Mouse (Mus musculus) liver, embryonic 13.5 days (tissue): ENCODE results near the gene Csf2rb. TPM values are rescaled to one million over a fixed set of nuclear protein-coding genes. Genes with fewer than 3 reads are reported as not detected.
"Not testable (repeated sequence)": the region's sequence is repeated elsewhere in the genome, so short reads cannot be mapped to it uniquely, and the experiment has no call there.

ENCODE experiments used
- ATAC-seq: fragments of 200-750 bp; cut with Nextera tagmentation; 2 replicates; pipeline ENCODE4 v1.8.0; 2017; ENCODE audit warnings: low read depth, mild to moderate bottlenecking, moderate number of reproducible peaks, moderate library complexity
- DNase-seq: peaks from one replicate; pipeline ENCODE4 v3.0.0; 2022
- H3K27ac ChIP-seq: fragments of 300-500 bp; sonication (generic); 2 replicates; pipeline ENCODE4 v1.5.1; 2015; ENCODE audit warnings: moderate library complexity, mild to moderate bottlenecking, inconsistent platforms
- H3K27me3 ChIP-seq: fragments of 300-500 bp; sonication (generic); 2 replicates; pipeline ENCODE4 v1.6.1; 2015; ENCODE audit warnings: mild to moderate bottlenecking, inconsistent platforms
- H3K36me3 ChIP-seq: fragments of 300-500 bp; sonication (generic); 2 replicates; pipeline ENCODE4 v1.6.1; 2015; ENCODE audit warnings: mild to moderate bottlenecking, inconsistent platforms
- H3K4me1 ChIP-seq: fragments of 300-500 bp; sonication (generic); replicated peaks from 2 replicates; pipeline ENCODE4 v1.6.1; 2015; ENCODE audit warnings: inconsistent platforms
- H3K4me2 ChIP-seq: fragments of 300-500 bp; sonication (generic); 2 replicates; pipeline ENCODE4 v1.6.1; 2015; ENCODE audit warnings: inconsistent platforms, mild to moderate bottlenecking, moderate library complexity
- H3K4me3 ChIP-seq: fragments of 300-500 bp; sonication (generic); replicated peaks from 2 replicates; pipeline ENCODE4 v1.5.1; 2015; ENCODE audit warnings: mild to moderate bottlenecking, inconsistent platforms
- H3K9ac ChIP-seq: fragments of 300-500 bp; sonication (generic); 2 replicates; pipeline ENCODE4 v1.6.1; 2015; ENCODE audit warnings: mild to moderate bottlenecking, inconsistent platforms
- H3K9me3 ChIP-seq: fragments of 300-500 bp; sonication (generic); replicated peaks from 2 replicates; pipeline ENCODE4 v1.6.1; 2016; ENCODE audit warnings: inconsistent platforms
- WGBS: fragments of 180-500 bp; shearing (Covaris S2); methylation state at CpG from one replicate; pipeline ENCODE4 v1.1.7; 2015; ENCODE audit not compliant: insufficient replicate concordance; 5-methylcytosine and 5-hydroxymethylcytosine counted together
- polyA plus RNA-seq: library from polyadenylated mRNA; unstranded; fragments of >200 nt; fragmentation: Nextera tagmentation; extraction: Ambion mirVana; gene quantifications from 2 replicates; pipeline ENCODE4 v1.2.1, GENCODE M21; 2015

The Csf2rb gene
- polyA plus RNA-seq, 1 experiment from 2014 or later = 3.3 TPM

DNA sequence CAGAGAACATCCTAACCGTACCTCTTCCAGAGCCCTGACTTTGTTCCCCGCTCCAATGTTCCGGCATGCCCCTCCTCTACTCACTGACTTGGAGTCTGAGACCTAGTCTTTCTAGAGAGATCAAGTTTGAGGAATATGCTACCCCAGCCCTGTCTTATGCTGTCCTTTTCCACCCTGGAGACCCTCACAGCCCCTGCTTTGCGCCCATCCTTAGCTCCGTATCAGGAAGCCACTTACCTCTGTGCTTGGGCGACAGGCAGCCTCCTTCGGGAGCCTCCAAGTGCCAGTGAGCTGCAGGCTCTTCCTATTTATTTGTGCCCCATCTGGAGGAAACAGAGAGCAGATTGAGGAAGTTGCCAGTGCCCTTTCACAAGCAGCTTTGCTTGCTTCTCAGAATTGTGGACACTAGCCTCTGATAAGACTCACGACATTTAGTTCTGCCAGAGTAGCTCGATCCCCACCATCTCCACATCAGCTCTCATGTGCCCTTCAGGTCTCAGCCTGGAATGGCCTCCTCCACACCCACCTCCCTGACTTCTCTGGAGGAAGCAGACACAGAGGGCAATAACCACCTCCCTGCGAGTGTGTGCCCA is 20.1 kb upstream of the Csf2rb start, which contains the start of gene Csf2rb2:
TSS of gene Csf2rb2 (minus strand) at position 381 of the 593 bp plus-strand sequence.
- DNase-seq = no peak
- 33% methylated on average over 10 of the region's 10 CpGs for WGBS
- Histone ChIP-seq H3K9ac (no peak within 1 kb of the TSS), H3K4me3 (peak within 1 kb of the TSS; percentile 14; the same call in 1 of the 2 replicates), H3K27ac (no peak within 1 kb of the TSS), H3K36me3 (no peaks in the 10 kb centered on the region), H3K27me3 (peaks cover 17% of the 10 kb centered on the region), H3K4me2 (peak within 1 kb of the TSS; percentile 21; the same call in 1 of the 2 replicates), H3K9me3 (no peaks in the 10 kb centered on the region), H3K4me1 (0 out of 2 replicates have a peak, but pooled peaks cover 3% of the 10 kb centered on the region)
- no peak for ATAC-seq

DNA sequence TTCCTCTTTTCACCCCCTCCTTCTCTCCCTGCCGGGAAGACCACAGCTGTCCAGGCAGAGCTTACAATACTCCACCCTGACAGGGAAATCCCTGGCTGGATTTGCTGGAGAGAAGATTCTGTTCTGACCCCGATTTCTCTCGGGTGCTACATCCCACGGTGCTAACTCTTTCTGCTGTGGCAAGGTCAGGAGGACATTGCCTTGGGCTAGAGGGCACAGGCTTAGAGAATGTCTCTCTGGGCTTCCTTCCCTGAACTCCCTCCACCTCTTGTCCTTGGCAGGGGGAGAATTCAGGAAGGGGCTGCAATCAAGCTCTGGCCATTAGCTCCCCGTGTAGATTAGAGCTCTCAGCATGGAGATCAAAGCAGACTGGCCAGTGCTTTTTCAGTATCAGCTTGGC is 15.7 kb upstream of the Csf2rb start:
- Histone ChIP-seq H3K4me1 (peaks cover 13% of the 10 kb centered on the region), H3K4me2 (no peak overlapping the region), H3K27ac (no peak overlapping the region), H3K4me3 (no peak overlapping the region), H3K27me3 (peaks cover 29% of the 10 kb centered on the region), H3K9ac (no peak overlapping the region), H3K9me3 (no peaks in the 10 kb centered on the region), H3K36me3 (no peaks in the 10 kb centered on the region)
- 20% methylated on average over 5 of the region's 5 CpGs for WGBS
- DNase-seq = no peak
- no peak for ATAC-seq

DNA sequence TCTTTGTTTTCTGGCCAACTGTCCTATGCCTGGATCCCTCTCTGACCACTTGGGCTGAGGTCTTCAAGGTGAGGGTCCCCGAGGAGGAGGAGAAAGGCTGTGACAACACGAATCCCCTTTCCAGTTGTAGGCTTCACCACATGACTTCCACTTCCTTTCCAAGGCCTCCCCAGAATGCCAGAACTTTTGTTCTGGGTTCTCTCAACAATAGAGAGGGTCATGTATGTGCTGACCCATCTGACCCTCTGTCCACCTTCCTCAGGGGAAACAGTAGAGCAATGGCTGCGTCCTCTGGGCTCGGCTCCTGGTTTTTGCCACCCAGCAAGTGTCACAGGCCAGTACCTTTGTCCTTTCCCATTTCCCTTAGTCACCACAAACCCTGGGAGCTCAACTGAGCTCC is 14.6 kb upstream of the Csf2rb start:
- no peak overlapping the region for H3K27ac ChIP-seq
- H3K4me1 ChIP-seq = peaks cover 11% of the 10 kb centered on the region
- H3K9ac ChIP-seq = no peak overlapping the region
- H3K36me3 ChIP-seq = no peaks in the 10 kb centered on the region
- no peak for ATAC-seq
- no peak overlapping the region for H3K4me3 ChIP-seq
- H3K4me2 ChIP-seq = no peak overlapping the region
- WGBS = 50% methylated on average over 4 of the region's 4 CpGs
- peaks cover 26% of the 10 kb centered on the region for H3K27me3 ChIP-seq
- DNase-seq = no peak
- no peaks in the 10 kb centered on the region for H3K9me3 ChIP-seq

DNA sequence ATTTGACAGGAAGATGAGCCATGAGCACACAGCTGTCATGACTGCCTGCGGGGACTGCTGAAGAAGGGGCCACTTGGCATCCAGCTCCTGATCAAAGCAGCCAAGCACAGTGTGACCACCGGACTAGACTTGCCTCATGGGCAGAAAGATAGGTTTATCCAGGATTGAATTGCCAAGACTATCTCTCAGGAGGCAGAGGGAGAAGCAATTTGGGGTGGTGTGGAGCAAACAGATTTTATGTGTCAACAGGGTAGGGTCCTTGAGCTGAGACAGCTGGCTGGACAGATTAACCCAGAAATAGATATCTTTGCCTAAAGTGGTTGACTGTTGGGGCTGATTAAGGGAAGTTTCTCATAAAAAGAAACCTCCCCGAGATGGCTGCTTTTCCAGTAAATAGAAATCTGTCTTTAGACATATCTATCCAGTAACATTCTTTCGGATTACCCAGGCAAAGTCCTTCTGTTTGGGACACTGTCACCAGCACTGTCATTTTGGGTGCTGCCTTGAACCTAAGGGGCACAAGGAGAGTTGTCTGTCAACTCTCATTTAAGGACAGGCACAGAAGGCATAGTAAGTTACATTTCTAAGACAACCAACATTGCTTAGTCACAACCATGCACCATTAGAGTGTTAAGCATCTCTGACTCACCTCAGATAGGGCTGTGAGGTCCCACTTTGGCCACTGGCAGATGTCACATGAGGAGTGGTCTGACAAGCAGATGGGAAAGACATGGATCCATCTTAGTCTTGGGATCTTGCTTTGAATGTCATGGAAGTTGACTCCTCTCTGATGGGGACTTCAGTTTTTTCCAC is 12.9 kb upstream of the Csf2rb start:
- H3K4me2 ChIP-seq, H3K36me3 ChIP-seq, H3K9me3 ChIP-seq, H3K4me3 ChIP-seq, H3K9ac ChIP-seq: not testable (repeated sequence)
- peaks cover 11% of the 10 kb centered on the region for H3K4me1 ChIP-seq
- DNase-seq = peak; percentile 41
- WGBS = 12% methylated on average over 4 of the region's 4 CpGs
- peak; percentile 88 for ATAC-seq
- peaks cover 26% of the 10 kb centered on the region for H3K27me3 ChIP-seq
- peak overlapping the region; percentile 31; the same call in 1 of the 2 replicates for H3K27ac ChIP-seq

DNA sequence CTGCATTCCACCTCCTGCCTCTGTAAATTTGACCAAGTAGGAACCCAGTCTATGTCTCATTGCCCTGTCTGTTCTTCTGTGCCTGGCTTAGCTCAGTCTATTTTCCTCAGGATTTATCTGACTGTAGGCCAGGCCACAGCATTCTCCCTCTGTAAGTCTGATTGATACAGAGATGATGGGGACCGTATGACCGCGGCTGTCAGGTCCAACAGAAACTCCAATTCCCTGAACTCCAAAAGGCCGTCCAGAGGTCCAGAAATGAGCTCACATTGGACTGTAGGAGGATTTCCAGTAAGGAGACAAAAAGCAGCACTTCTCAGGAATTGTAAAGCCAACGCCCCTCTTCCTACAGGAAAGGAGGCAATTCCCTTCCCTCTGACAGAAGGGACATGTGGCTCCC is 11.9 kb upstream of the Csf2rb start:
- not testable (repeated sequence) for DNase-seq, H3K27ac ChIP-seq, H3K4me2 ChIP-seq, H3K9ac ChIP-seq, H3K9me3 ChIP-seq, H3K36me3 ChIP-seq, H3K4me3 ChIP-seq, ATAC-seq
- Histone ChIP-seq H3K4me1 (peaks cover 13% of the 10 kb centered on the region), H3K27me3 (peaks cover 26% of the 10 kb centered on the region)
- WGBS = 69% methylated on average over 5 of the region's 5 CpGs

DNA sequence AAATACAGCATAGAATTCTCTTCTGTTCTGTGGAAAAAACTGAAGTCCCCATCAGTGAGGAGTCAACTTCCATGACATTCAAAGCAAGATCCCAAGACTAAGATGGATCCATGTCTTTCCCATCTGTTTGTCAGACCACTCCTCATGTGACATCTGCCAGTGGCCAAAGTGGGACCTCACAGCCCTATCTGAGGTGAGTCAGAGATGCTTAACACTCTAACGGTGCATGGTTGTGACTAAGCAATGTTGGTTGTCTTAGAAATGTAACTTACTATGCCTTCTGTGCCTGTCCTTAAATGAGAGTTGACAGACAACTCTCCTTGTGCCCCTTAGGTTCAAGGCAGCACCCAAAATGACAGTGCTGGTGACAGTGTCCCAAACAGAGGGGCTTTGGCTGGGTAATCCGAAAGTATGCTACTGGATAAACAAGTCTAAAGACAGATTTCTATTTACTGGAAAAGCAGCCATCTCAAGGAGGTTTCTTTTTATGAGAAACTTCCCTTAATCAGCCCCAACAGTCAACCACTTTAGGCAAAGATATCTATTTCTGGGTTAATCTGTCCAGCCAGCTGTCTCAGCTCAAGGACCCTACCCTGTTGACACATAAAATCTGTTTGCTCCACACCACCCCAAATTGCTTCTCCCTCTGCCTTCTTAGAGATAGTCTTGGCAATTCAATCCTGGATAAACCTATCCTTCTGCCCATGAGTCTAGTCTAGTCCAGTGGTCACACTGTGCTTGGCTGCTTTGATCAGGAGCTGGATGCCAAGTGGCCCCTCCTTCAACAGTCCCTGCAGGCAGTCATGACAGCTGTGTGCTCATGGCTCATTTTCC is 7.0 kb upstream of the Csf2rb start:
- 28% methylated on average over 2 of the region's 2 CpGs for WGBS
- H3K27ac ChIP-seq = peak overlapping the region; percentile 71
- DNase-seq = peak; percentile 24
- peaks cover 15% of the 10 kb centered on the region for H3K4me1 ChIP-seq
- H3K9ac ChIP-seq, H3K36me3 ChIP-seq, H3K9me3 ChIP-seq, H3K4me3 ChIP-seq, H3K4me2 ChIP-seq: not testable (repeated sequence)
- H3K27me3 ChIP-seq = peaks cover 11% of the 10 kb centered on the region; the same call in 1 of the 2 replicates
- peak; percentile 82 for ATAC-seq

DNA sequence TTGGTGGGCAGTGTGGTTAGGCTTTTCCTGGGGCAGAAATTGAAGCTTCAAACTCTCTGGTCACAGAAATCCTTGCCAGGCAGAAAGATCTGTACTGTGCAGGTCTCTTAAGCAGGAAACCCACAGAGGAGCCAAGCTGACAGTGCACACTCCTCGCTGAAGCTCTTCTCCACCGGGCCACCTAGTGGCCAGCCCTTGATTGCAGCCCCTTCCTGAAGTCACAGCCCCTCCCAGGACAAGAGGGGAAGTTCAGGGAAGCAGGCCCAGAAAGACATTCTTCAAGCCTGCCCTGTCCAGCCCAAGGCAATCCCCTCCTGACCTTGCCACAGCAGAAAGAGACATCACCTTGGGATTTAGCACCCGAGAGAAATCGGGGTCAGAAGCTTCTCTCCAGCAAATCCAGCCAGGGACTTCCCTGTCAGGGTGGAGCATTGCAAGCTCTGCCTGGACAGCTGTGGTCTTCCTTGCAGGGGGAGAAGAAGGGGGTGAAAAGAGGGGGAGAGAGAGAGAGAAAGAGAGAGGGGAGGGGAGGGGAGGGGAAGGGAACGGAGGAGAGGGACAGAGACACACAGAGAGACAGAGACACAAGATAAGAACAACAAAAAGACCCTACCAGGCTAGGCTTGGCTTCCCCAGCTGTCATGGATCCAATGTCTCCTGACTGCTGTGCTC is 4.6 kb upstream of the Csf2rb start:
- peak; percentile 54 for ATAC-seq
- no peak overlapping the region for H3K27ac ChIP-seq
- no peak overlapping the region for H3K9ac ChIP-seq
- peaks cover 4% of the 10 kb centered on the region; the same call in 1 of the 2 replicates for H3K27me3 ChIP-seq
- WGBS = 8% methylated on average over 5 of the region's 5 CpGs
- H3K4me3 ChIP-seq = no peak overlapping the region
- peaks cover 26% of the 10 kb centered on the region for H3K4me1 ChIP-seq
- peak; percentile 54 for DNase-seq
- no peak overlapping the region for H3K4me2 ChIP-seq
- H3K36me3 ChIP-seq = no peaks in the 10 kb centered on the region
- H3K9me3 ChIP-seq = no peaks in the 10 kb centered on the region

DNA sequence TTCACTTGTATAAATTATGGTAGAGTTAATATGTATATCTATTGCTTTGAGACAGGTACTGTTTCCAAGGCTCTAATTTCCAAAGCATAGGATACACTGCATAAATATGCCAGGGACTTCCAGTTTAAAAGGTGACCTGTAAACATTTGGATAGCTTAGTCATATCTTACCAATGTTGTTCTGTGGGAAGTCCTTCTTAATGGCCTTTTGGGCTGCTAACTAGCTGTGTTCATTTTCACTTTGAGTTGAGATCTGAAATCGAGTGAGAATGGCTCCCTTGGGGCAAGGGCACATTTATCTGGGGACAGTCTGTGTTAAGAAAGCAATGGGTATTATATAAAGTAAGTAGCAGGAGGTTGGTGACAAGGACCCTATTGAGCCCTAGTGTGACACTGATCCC is 2.2 kb upstream of the Csf2rb start:
- Histone ChIP-seq H3K9ac (no peak overlapping the region), H3K4me1 (peaks cover 24% of the 10 kb centered on the region)
- DNase-seq = no peak

DNA sequence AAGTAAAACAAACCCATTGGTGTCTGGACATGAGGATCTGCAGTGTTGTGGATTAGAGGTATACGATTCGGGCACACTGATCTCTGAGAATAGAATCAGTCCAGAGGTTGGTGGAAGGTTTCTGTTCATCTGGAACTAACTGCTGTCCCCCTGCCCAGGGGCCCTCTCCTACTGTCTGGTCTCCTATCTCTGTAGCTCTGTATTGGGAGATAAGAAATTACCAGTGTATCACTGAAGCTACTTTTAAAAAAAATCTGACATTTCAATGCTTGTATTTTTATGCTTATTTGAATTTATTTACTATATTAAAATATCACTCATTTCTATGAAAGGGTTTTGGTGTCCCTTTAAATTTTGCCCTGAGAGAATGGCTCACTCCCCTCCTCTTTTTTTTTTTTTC is 1.3 kb upstream of the Csf2rb start:
- peaks cover 19% of the 10 kb centered on the region; the same call in 1 of the 2 replicates for H3K4me1 ChIP-seq
- H3K4me2 ChIP-seq = no peak overlapping the region
- no peak overlapping the region for H3K9ac ChIP-seq
- no peaks in the 10 kb centered on the region for H3K36me3 ChIP-seq
- H3K27ac ChIP-seq = no peak overlapping the region
- H3K9me3 ChIP-seq = no peaks in the 10 kb centered on the region
- no peak for DNase-seq
- WGBS = 44% methylated on average over 2 of the region's 2 CpGs
- H3K4me3 ChIP-seq = no peak overlapping the region
- ATAC-seq = no peak
- H3K27me3 ChIP-seq = peaks cover 4% of the 10 kb centered on the region; the same call in 1 of the 2 replicates

More for the DNA sequence above, 2.2 kb upstream of the Csf2rb start:
- peaks cover 4% of the 10 kb centered on the region; the same call in 1 of the 2 replicates for H3K27me3 ChIP-seq
- no peak for ATAC-seq
- 35% methylated on average over 1 of the region's 1 CpGs for WGBS
- H3K9me3 ChIP-seq = no peaks in the 10 kb centered on the region
- H3K27ac ChIP-seq = no peak overlapping the region
- no peaks in the 10 kb centered on the region for H3K36me3 ChIP-seq
- H3K4me2 ChIP-seq = no peak overlapping the region
- no peak overlapping the region for H3K4me3 ChIP-seq

DNA sequence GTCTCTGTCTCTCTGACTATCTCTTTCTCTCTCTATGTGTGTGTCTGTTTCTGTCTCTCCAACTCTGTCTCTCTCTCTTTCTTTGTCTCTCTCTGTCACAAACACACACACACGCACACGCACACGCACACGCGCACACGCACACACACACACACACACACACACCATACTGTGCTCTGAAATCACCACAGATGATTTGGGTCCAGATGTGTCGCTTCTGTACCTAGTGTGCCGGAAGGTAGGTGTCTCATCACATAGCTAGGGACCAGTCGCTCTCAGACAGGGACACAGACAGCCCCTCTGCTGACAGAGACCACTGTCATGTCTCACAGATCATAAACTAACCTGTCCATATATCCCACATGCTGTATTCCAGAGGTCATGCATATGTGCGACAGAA is 1.2 kb downstream of the Csf2rb start:
- H3K4me1 ChIP-seq = peaks cover 17% of the 10 kb centered on the region
- H3K9me3 ChIP-seq = no peaks in the 10 kb centered on the region
- H3K36me3 ChIP-seq = no peaks in the 10 kb centered on the region
- DNase-seq (no peak), ATAC-seq (no peak)
- peak overlapping the region; percentile 28 for H3K4me3 ChIP-seq
- WGBS = 73% methylated on average over 10 of the region's 10 CpGs
- H3K9ac ChIP-seq = no peak overlapping the region
- H3K4me2 ChIP-seq = peak overlapping the region; percentile 3
- H3K27me3 ChIP-seq = 0 out of 2 replicates have a peak, but pooled peaks cover 4% of the 10 kb centered on the region
- H3K27ac ChIP-seq = no peak overlapping the region
